Comparison of ENCODE assay signal across 21 mouse cellular contexts in genomic region chr6:88631293-88631692, GRCm38 (mm10). TPM values are rescaled to one million over a fixed set of nuclear protein-coding genes. Genes with fewer than 3 reads are reported as not detected.
DNase-seq lines count a peak whose midpoint lies in the region; ATAC-seq and TF ChIP-seq lines count a peak whose summit lies in the region.
"Had no signal": no experiment of that assay in that cellular context is flagged by ENCODE, and none has a peak within 500 bp of the region (broad histone marks: within the 10 kb centered on the region; RNA-seq: fewer than 3 reads in every experiment).

No protein-coding gene starts in this region.

- H3K27ac ChIP-seq in intestine, embryonic 16.5 days (ENCODE audit: low read length), result no peak overlapping the region
- no peak overlapping the region for H3K27ac ChIP-seq in intestine, embryonic 15.5 days
- no peak overlapping the region; the same call in 1 of the 2 replicates for H3K27ac ChIP-seq in liver, embryonic 14.5 days
- H3K27ac ChIP-seq in liver, postnatal 0 days (ENCODE audit: low read depth), result no peak overlapping the region
- no peak overlapping the region for H3K27ac ChIP-seq in hindbrain, embryonic 16.5 days (ENCODE audit: low read depth, low read length)
- H3K27ac ChIP-seq: embryonic facial prominence, embryonic 13.5 days; forebrain, embryonic 13.5 days; heart, embryonic 13.5 days; hindbrain, embryonic 15.5 days had no signal

- ATAC-seq in intestine, embryonic 16.5 days, result 0 out of 2 replicates have a peak, but pooled peaks have one; percentile 9
- ATAC-seq in intestine, embryonic 15.5 days, result no peak
- no peak for ATAC-seq in liver, embryonic 14.5 days (ENCODE audit: insufficient read depth)
- no peak for ATAC-seq in liver, postnatal 0 days
- no peak for ATAC-seq in G1E (ENCODE audit: extremely low read depth, insufficient number of reproducible peaks, low FRiP score, poor library complexity, severe bottlenecking)
- ATAC-seq in common myeloid progenitor, adult 5-6 weeks (replicated peaks; ENCODE audit: low read depth, poor library complexity, severe bottlenecking), result peak; percentile 12; the same call in 1 of the 2 replicates
- no peak for ATAC-seq in hindbrain, embryonic 16.5 days
- no peak for ATAC-seq in monocyte, adult 5-6 weeks (replicated peaks; ENCODE audit: insufficient number of reproducible peaks, low FRiP score, low TSS enrichment, poor library complexity, severe bottlenecking)
- ATAC-seq: forebrain, embryonic 13.5 days; forebrain, postnatal 0 days; inflammation-experienced regulatory T-cells, adult 6 months had no signal

- H3K9me3 ChIP-seq in intestine, embryonic 16.5 days (ENCODE audit: control insufficient read depth, low read length), result no peaks in the 10 kb centered on the region
- H3K9me3 ChIP-seq in intestine, embryonic 15.5 days, result no peaks in the 10 kb centered on the region
- peaks cover 3% of the 10 kb centered on the region for H3K9me3 ChIP-seq in liver, embryonic 14.5 days (ENCODE audit: control insufficient read depth, low read length)
- H3K9me3 ChIP-seq in liver, postnatal 0 days (ENCODE audit: low read length), result 0 out of 2 replicates have a peak, but pooled peaks cover 3% of the 10 kb centered on the region
- peaks cover 12% of the 10 kb centered on the region for H3K9me3 ChIP-seq in G1E (replicated peaks)
- H3K9me3 ChIP-seq in hindbrain, embryonic 16.5 days (ENCODE audit: control insufficient read depth, low read length), result no peaks in the 10 kb centered on the region
- H3K9me3 ChIP-seq: embryonic facial prominence, embryonic 13.5 days; forebrain, embryonic 13.5 days; heart, embryonic 13.5 days; hindbrain, embryonic 15.5 days had no signal

- no peak for TF ChIP-seq CTCF in liver, embryonic 14.5 days (IDR thresholded peaks at IDR 0.05; ENCODE audit: low read depth)
- TF ChIP-seq CTCF in liver, postnatal 0 days (IDR thresholded peaks at IDR 0.05; ENCODE audit: low read depth), result no peak
- no peak for TF ChIP-seq CTCF in G1E (IDR thresholded peaks at IDR 0.05; ENCODE audit: low read depth, low read length)

- H3K36me3 ChIP-seq in intestine, embryonic 16.5 days (ENCODE audit: control insufficient read depth, insufficient read depth, low read length), result no peaks in the 10 kb centered on the region
- H3K36me3 ChIP-seq in intestine, embryonic 15.5 days, result no peaks in the 10 kb centered on the region
- H3K36me3 ChIP-seq in liver, embryonic 14.5 days (replicated peaks; ENCODE audit: control insufficient read depth, insufficient read depth, low read depth), result no peaks in the 10 kb centered on the region
- H3K36me3 ChIP-seq in liver, postnatal 0 days (replicated peaks; ENCODE audit: insufficient read depth, low read length), result no peaks in the 10 kb centered on the region
- no peaks in the 10 kb centered on the region for H3K36me3 ChIP-seq in G1E (replicated peaks)
- H3K36me3 ChIP-seq in hindbrain, embryonic 16.5 days (ENCODE audit: control insufficient read depth, insufficient read depth, low read length), result no peaks in the 10 kb centered on the region
- H3K36me3 ChIP-seq: embryonic facial prominence, embryonic 13.5 days; heart, embryonic 13.5 days; hindbrain, embryonic 15.5 days had no signal

- peaks cover 14% of the 10 kb centered on the region for H3K4me1 ChIP-seq in intestine, embryonic 16.5 days (ENCODE audit: control insufficient read depth, insufficient read depth, low read length)
- peaks cover 8% of the 10 kb centered on the region for H3K4me1 ChIP-seq in intestine, embryonic 15.5 days (replicated peaks)
- peaks cover 44 to 54% of the 10 kb centered on the region in 2 experiments for H3K4me1 ChIP-seq in liver, embryonic 14.5 days (replicated peaks; ENCODE audit: control insufficient read depth in 2 of 2, insufficient read depth in 2 of 2, low read length in 1 of 2)
- H3K4me1 ChIP-seq in liver, postnatal 0 days (ENCODE audit: insufficient read depth), result peaks cover 44% of the 10 kb centered on the region
- peaks cover 58% of the 10 kb centered on the region for H3K4me1 ChIP-seq in G1E (ENCODE audit: insufficient read depth, low read depth, low read length)
- peaks cover 6% of the 10 kb centered on the region for H3K4me1 ChIP-seq in hindbrain, embryonic 16.5 days (ENCODE audit: control insufficient read depth, insufficient read depth, low read depth, low read length)

- WGBS in intestine, embryonic 16.5 days, result 54% methylated on average over 6 of the region's 6 CpGs
- WGBS in intestine, embryonic 15.5 days, result 70% methylated on average over 6 of the region's 6 CpGs
- WGBS in liver, embryonic 14.5 days (ENCODE audit: insufficient replicate concordance), result 16% methylated on average over 6 of the region's 6 CpGs
- 28% methylated on average over 6 of the region's 6 CpGs for whole genome bisulfite sequencing in liver, postnatal 0 days (ENCODE audit: insufficient replicate concordance)
- WGBS in hindbrain, embryonic 16.5 days, result 70% methylated on average over 6 of the region's 6 CpGs

- H3K4me2 ChIP-seq in intestine, embryonic 16.5 days (ENCODE audit: low read depth, low read length), result no peak overlapping the region
- no peak overlapping the region for H3K4me2 ChIP-seq in intestine, embryonic 15.5 days (replicated peaks)
- no peak overlapping the region for H3K4me2 ChIP-seq in liver, embryonic 14.5 days (ENCODE audit: low read depth)
- no peak overlapping the region for H3K4me2 ChIP-seq in liver, postnatal 0 days (ENCODE audit: low read depth, low read length)
- no peak overlapping the region for H3K4me2 ChIP-seq in hindbrain, embryonic 16.5 days (ENCODE audit: low read length)
- H3K4me2 ChIP-seq: embryonic facial prominence, embryonic 13.5 days; forebrain, embryonic 13.5 days; heart, embryonic 13.5 days; hindbrain, embryonic 15.5 days had no signal

- H3K9ac ChIP-seq in intestine, embryonic 16.5 days (ENCODE audit: low read depth, low read length), result no peak overlapping the region
- no peak overlapping the region for H3K9ac ChIP-seq in intestine, embryonic 15.5 days
- H3K9ac ChIP-seq in liver, embryonic 14.5 days (replicated peaks), result peak overlapping the region; percentile 2; the same call in 1 of the 2 replicates
- H3K9ac ChIP-seq in liver, postnatal 0 days (replicated peaks), result no peak overlapping the region
- no peak overlapping the region for H3K9ac ChIP-seq in hindbrain, embryonic 16.5 days (ENCODE audit: low read depth, low read length)
- H3K9ac ChIP-seq: embryonic facial prominence, embryonic 13.5 days; forebrain, embryonic 13.5 days; forebrain, postnatal 0 days; heart, embryonic 13.5 days; hindbrain, embryonic 15.5 days had no signal

- H3K4me3 ChIP-seq in intestine, embryonic 16.5 days (ENCODE audit: low read length), result no peak overlapping the region
- no peak overlapping the region for H3K4me3 ChIP-seq in intestine, embryonic 15.5 days (replicated peaks)
- H3K4me3 ChIP-seq in liver, embryonic 14.5 days (ENCODE audit: insufficient read depth in 1 of 2, low read depth in 2 of 2, low read length in 2 of 2), result no peak overlapping the region
- no peak overlapping the region for H3K4me3 ChIP-seq in liver, postnatal 0 days (ENCODE audit: low read depth, low read length)
- H3K4me3 ChIP-seq in G1E (ENCODE audit: low read depth, low read length), result no peak overlapping the region; the same call in 1 of the 2 replicates
- no peak overlapping the region for H3K4me3 ChIP-seq in hindbrain, embryonic 16.5 days (ENCODE audit: low read length)
- H3K4me3 ChIP-seq: embryonic facial prominence, embryonic 13.5 days; forebrain, embryonic 13.5 days; heart, embryonic 13.5 days; hindbrain, embryonic 15.5 days had no signal

- no peak for TF ChIP-seq EP300 in liver, embryonic 14.5 days (IDR thresholded peaks at IDR 0.05; ENCODE audit: low read depth)
- TF ChIP-seq EP300 in liver, postnatal 0 days (IDR thresholded peaks at IDR 0.05; ENCODE audit: low read depth), result no peak

- DNase-seq in liver, embryonic 14.5 days (ENCODE audit: low read depth in 3 of 3, low spot score in 3 of 3), result peak; percentile 28 to 59 (median 42)
- no peak for DNase-seq in liver, postnatal 0 days
- DNase-seq in G1E (ENCODE audit: low spot score), result peak; percentile 20
- DNase-seq: cerebellum, adult 11-12 months; cerebellum, adult 9-10 months; cerebellum, postnatal 25 days; forebrain, postnatal 0 days; gastrocnemius, postnatal 25 days; heart, adult 11 months; heart, postnatal 36 days had no signal

- no peaks in the 10 kb centered on the region for H3K27me3 ChIP-seq in intestine, embryonic 16.5 days (replicated peaks; ENCODE audit: control insufficient read depth, insufficient read depth, low read length)
- H3K27me3 ChIP-seq in intestine, embryonic 15.5 days (replicated peaks), result no peaks in the 10 kb centered on the region
- H3K27me3 ChIP-seq in liver, embryonic 14.5 days (ENCODE audit: control insufficient read depth, insufficient read depth, low read length), result no peaks in the 10 kb centered on the region
- H3K27me3 ChIP-seq in liver, postnatal 0 days (ENCODE audit: insufficient read depth, low read length), result no peaks in the 10 kb centered on the region
- H3K27me3 ChIP-seq in G1E (ENCODE audit: insufficient read depth, low read length), result peaks cover 2% of the 10 kb centered on the region; the same call in 1 of the 2 replicates
- H3K27me3 ChIP-seq in hindbrain, embryonic 16.5 days (replicated peaks; ENCODE audit: control insufficient read depth, insufficient read depth, low read length), result no peaks in the 10 kb centered on the region
- H3K27me3 ChIP-seq: embryonic facial prominence, embryonic 13.5 days; heart, embryonic 13.5 days; hindbrain, embryonic 15.5 days had no signal

RNA-seq across cellular contexts. Expression of gene Kbtbd12, which starts 6.5 kb away (rescaled TPM):
- 0.21 and 0.32 TPM in 2 replicates for polyA plus RNA-seq in intestine, embryonic 16.5 days (2015; fragmentation: Nextera tagmentation; extraction: Ambion mirVana)
- 0.46 and 0.78 TPM in 2 replicates for polyA plus RNA-seq in intestine, embryonic 15.5 days (2015; fragmentation: Nextera tagmentation; extraction: Ambion mirVana)
- 0.30 and 0.65 TPM in 2 replicates for polyA plus RNA-seq in liver, embryonic 14.5 days (2012; rRNA removed)
- 0.80 and 1.5 TPM in 2 replicates for polyA plus RNA-seq in liver, embryonic 14.5 days (2014; fragmentation: Nextera tagmentation; extraction: Ambion mirVana)
- polyA plus RNA-seq in liver, postnatal 0 days (2015; fragmentation: Nextera tagmentation; extraction: Ambion mirVana), result 1.3 and 1.5 TPM in 2 replicates
- total RNA-seq in G1E (2014; fragmentation: Nextera tagmentation), result not detected in 2 replicates
- 0.17 and 0.27 TPM in 2 replicates for total RNA-seq in G1E (2017)
- polyA plus RNA-seq in G1E (2012), result not detected in 2 replicates
- total RNA-seq in common myeloid progenitor, adult 5-6 weeks (2017), result 0.44 and 3.3 TPM in 2 replicates
- 0.60 and 0.74 TPM in 2 replicates for polyA plus RNA-seq in hindbrain, embryonic 16.5 days (2015; fragmentation: Nextera tagmentation; extraction: Ambion mirVana)
- total RNA-seq in monocyte, adult 5-6 weeks (2017), result not detected in 3 replicates
- polyA plus RNA-seq: forebrain, embryonic 13.5 days; hindbrain, embryonic 11.5 days; inflammation-experienced regulatory T-cells, adult 6 months had no signal

Comparison
In these comparisons a context has a peak if more than half of its experiments do, and no peak if none do; other contexts are left out.
1. ATAC-seq: peak in intestine, embryonic 16.5 days (single experiment) and common myeloid progenitor, adult 5-6 weeks (single experiment); none in intestine, embryonic 15.5 days (single experiment), liver, embryonic 14.5 days (single experiment), liver, postnatal 0 days (single experiment), G1E (single experiment), hindbrain, embryonic 16.5 days (single experiment) and monocyte, adult 5-6 weeks (single experiment).